Mouse (Mus musculus) thymus, adult 2 months (tissue): Measurements from ENCODE around the gene Atp2b4. TPM values are rescaled to one million over a fixed set of nuclear protein-coding genes. Genes with fewer than 3 reads are reported as not detected.

ENCODE experiments used
- DNase-seq: peaks from one replicate; pipeline ENCODE4 v3.0.0; 2021
- H3K27ac ChIP-seq: fragments of 200-500 bp; 2 replicates; pipeline ENCODE4 v1.5.1; 2012; ENCODE audit warnings: low read length, control low read depth; ENCODE audit not compliant: control insufficient read depth, insufficient read depth
- H3K27me3 ChIP-seq: fragments of 200-500 bp; 2 replicates; pipeline ENCODE4 v1.6.1; 2012; ENCODE audit warnings: mild to moderate bottlenecking, low read length, moderate library complexity, mixed read lengths; ENCODE audit not compliant: control insufficient read depth, insufficient read depth
- H3K36me3 ChIP-seq: fragments of 200-500 bp; 2 replicates; pipeline ENCODE4 v1.6.1; 2012; ENCODE audit warnings: mild to moderate bottlenecking, low read length, moderate library complexity; ENCODE audit not compliant: control insufficient read depth, insufficient read depth
- H3K4me1 ChIP-seq: fragments of 200-500 bp; replicated peaks from 2 replicates; pipeline ENCODE4 v1.6.1; 2012; ENCODE audit warnings: low read length; ENCODE audit not compliant: control insufficient read depth, insufficient read depth
- H3K4me3 ChIP-seq: fragments of 200-500 bp; 2 replicates; pipeline ENCODE4 v1.5.1; 2012; ENCODE audit warnings: mild to moderate bottlenecking, low read length, control low read depth, moderate library complexity; ENCODE audit not compliant: control insufficient read depth, insufficient read depth
- CTCF ChIP-seq: fragments of 200-500 bp; IDR thresholded peaks from 2 replicates; pipeline ENCODE4 v1.5.1; 2012; ENCODE audit warnings: mild to moderate bottlenecking, control low read depth, low read length, moderate library complexity, borderline replicate concordance; ENCODE audit not compliant: control insufficient read depth, poor library complexity, insufficient read depth; ENCODE audit errors: extremely low read depth
- POLR2A ChIP-seq: fragments of 200-500 bp; IDR thresholded peaks from 2 replicates; pipeline ENCODE4 v1.6.1; 2012; ENCODE audit warnings: mild to moderate bottlenecking, low read length, control low read depth, moderate library complexity; ENCODE audit not compliant: control insufficient read depth, poor library complexity, insufficient read depth; ENCODE audit errors: extremely low read depth
- WGBS: fragments of 180-500 bp; shearing (Covaris S2); methylation state at CpG from one replicate; pipeline ENCODE4 v1.1.7; 2018; 5-methylcytosine and 5-hydroxymethylcytosine counted together
- polyA plus RNA-seq: library from polyadenylated mRNA; depleted of rRNA; stranded (reverse); fragments of >200 nt; gene quantifications from 2 replicates; pipeline ENCODE4 v1.2.3, GENCODE M21; 2012

The Atp2b4 gene
- polyA plus RNA-seq, 1 experiment: 4.1 TPM

DNA sequence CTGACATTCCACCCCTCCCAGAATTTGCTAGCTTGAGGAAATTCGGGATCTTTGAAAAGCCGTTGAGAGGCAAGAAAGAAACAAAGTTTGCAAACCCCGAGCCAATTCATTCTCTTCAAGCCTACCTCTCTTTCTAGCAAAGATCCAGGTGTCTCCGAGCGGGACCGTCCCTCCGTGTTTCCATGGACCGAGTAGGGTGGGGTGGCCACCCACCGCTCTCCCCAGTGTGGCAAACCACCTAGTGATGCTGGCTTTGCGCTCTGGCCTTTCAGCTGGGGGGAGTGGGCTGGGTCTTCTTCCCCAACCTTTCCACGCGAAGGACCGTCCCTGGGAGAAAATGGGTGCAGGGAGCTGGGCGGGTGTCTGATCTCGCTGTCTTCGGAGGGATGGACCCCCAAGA is 329 bp downstream of the Atp2b4 start:
- Histone ChIP-seq H3K27me3 (no peaks in the 10 kb centered on the region; the same call in 1 of the 2 replicates), H3K4me3 (peak overlapping the region; percentile 55), H3K27ac (no peak overlapping the region), H3K4me1 (peaks cover 22% of the 10 kb centered on the region), H3K36me3 (no peaks in the 10 kb centered on the region)
- peak; percentile 11 for DNase-seq
- WGBS: under 1% methylated on average over 16 of the region's 16 CpGs
- TF ChIP-seq POLR2A: no peak
- TF ChIP-seq CTCF: no peak

- Histone ChIP-seq H3K27me3 (no peaks in the 10 kb centered on the region; the same call in 1 of the 2 replicates), H3K4me1 (peaks cover 22% of the 10 kb centered on the region), H3K36me3 (no peaks in the 10 kb centered on the region), H3K4me3 (no peak overlapping the region), H3K27ac (no peak overlapping the region)
- DNase-seq: no peak
- WGBS: 6% methylated on average over 21 of the region's 21 CpGs
- TF ChIP-seq CTCF: no peak
- TF ChIP-seq POLR2A: no peak
Observed at GRCm38 (mm10) chr1:133799686-133800445, 975 bp downstream of the Atp2b4 start.

GRCm38 (mm10) chr1:133798821-133799415 is 1.9 kb downstream of the Atp2b4 start:
- Histone ChIP-seq H3K4me3 (no peak overlapping the region), H3K27me3 (no peaks in the 10 kb centered on the region; the same call in 1 of the 2 replicates)

DNA sequence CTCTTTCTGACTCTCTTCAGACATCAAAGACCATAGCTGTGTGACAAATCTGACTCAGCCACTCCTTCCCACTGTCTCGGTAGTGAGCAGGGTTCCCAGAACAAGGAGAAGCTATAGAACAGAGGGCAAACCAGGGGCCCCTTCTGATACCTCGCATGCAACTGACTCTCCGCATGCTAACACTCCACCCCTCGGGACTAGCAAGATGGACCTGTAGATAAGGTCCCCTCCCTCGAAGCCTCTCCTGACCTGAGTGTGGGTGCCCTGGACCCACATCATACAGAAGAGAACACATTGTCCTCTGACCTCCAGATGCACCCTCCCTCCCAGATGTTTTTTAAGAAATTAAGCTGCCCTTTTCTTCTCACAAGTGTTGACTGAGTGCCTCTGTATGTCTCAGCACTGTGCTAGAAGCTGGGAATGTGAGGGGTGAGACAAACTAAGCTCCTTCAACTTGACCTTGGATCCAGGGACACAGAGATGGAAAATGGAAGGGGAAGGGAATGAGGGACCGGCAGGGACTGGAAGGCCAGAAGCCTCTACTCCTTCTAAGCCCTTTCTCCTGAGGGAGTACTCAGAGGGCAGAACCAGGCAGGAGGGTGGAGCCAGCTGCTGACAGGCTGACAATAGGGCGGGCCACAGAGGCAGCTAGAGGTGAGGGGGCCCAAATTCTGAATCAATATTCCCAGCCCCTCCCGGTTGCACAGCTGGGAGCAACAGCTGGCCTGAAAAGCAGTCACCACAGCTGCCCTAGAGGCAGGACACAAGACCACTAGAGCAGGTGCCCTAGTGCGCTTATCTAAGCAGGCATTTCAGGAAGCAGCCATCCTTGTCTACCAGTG is 2.6 kb downstream of the Atp2b4 start:
- 19% methylated on average over 9 of the region's 9 CpGs for WGBS
- Histone ChIP-seq H3K27me3 (no peaks in the 10 kb centered on the region; the same call in 1 of the 2 replicates), H3K4me1 (peaks cover 22% of the 10 kb centered on the region), H3K27ac (no peak overlapping the region), H3K36me3 (no peaks in the 10 kb centered on the region), H3K4me3 (no peak overlapping the region)
- TF ChIP-seq POLR2A (no peak), CTCF (no peak)
- DNase-seq: no peak

More at GRCm38 (mm10) chr1:133798821-133799415, 1.9 kb downstream of the Atp2b4 start:
- DNase-seq: no peak
- no peaks in the 10 kb centered on the region for H3K36me3 ChIP-seq
- TF ChIP-seq POLR2A: no peak
- TF ChIP-seq CTCF: no peak
- H3K27ac ChIP-seq: no peak overlapping the region
- H3K4me1 ChIP-seq: peaks cover 22% of the 10 kb centered on the region
- WGBS: 37% methylated on average over 1 of the region's 1 CpGs

DNA sequence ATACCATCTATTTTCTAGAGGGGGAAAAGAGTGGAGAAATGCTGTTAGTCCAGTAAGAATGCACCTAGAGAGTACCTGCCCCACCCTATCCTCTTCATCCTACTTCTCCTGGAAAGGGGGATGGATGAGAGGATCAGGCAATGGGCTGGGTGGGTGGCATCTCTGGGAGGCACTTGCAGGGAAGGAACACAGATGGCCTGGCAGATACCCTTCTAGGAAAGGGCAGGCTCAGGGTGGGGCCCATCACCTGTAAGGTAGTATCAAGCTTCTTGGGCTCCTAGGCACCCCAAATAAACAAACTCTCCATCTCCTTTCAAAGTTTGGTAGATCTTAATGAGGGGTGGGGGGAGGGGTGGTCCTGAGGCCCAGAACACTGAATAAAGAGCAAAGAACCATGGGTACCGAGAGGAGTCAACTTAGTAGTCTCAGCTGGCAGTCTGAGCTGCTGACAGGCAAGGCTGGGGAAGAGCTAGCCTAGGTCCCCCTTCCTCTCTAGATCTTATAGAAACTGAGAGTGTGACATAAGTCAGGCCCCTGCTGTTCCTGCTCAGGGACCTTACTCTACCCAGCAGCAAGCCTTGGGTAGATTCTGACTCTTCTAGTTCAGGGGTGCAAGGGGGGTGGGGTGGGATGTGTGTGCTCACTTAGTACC is 3.4 kb downstream of the Atp2b4 start:
- Histone ChIP-seq H3K27me3 (no peaks in the 10 kb centered on the region; the same call in 1 of the 2 replicates), H3K4me1 (peaks cover 22% of the 10 kb centered on the region), H3K36me3 (no peaks in the 10 kb centered on the region), H3K4me3 (no peak overlapping the region), H3K27ac (no peak overlapping the region)
- TF ChIP-seq POLR2A: no peak
- TF ChIP-seq CTCF: no peak
- no peak for DNase-seq
- WGBS: 72% methylated on average over 1 of the region's 1 CpGs

GRCm38 (mm10) chr1:133793646-133794045 is 7.2 kb downstream of the Atp2b4 start:
- Histone ChIP-seq H3K27me3 (no peaks in the 10 kb centered on the region), H3K4me3 (no peak overlapping the region), H3K36me3 (no peaks in the 10 kb centered on the region), H3K27ac (no peak overlapping the region), H3K4me1 (peaks cover 8% of the 10 kb centered on the region; the same call in 1 of the 2 replicates)
- TF ChIP-seq POLR2A: no peak
- no peak for TF ChIP-seq CTCF
- 70% methylated on average over 1 of the region's 1 CpGs for WGBS
- no peak for DNase-seq
